Mouse (Mus musculus) midbrain, embryonic 12.5 days (tissue): ENCODE results near the gene Fxyd6. TPM values are rescaled to one million over a fixed set of nuclear protein-coding genes. Genes with fewer than 3 reads are reported as not detected.

Experiments
- ATAC-seq: fragments of 200-750 bp; cut with Nextera tagmentation; 2 replicates; pipeline ENCODE4 v1.8.0; 2017; ENCODE audit warnings: low read depth, moderate TSS enrichment, moderate library complexity; ENCODE audit not compliant: low FRiP score
- H3K27ac ChIP-seq: fragments of 300-500 bp; sonication (generic); replicated peaks from 2 replicates; pipeline ENCODE4 v1.5.1; 2016; ENCODE audit warnings: mild to moderate bottlenecking
- H3K27me3 ChIP-seq: fragments of 300-500 bp; sonication (generic); 2 replicates; pipeline ENCODE4 v1.6.1; 2016; ENCODE audit warnings: mild to moderate bottlenecking
- H3K36me3 ChIP-seq: fragments of 300-500 bp; sonication (generic); 2 replicates; pipeline ENCODE4 v1.6.1; 2016
- H3K4me1 ChIP-seq: fragments of 300-500 bp; sonication (generic); 2 replicates; pipeline ENCODE4 v1.6.1; 2016
- H3K4me2 ChIP-seq: fragments of 300-500 bp; sonication (generic); replicated peaks from 2 replicates; pipeline ENCODE4 v1.6.1; 2016; ENCODE audit warnings: mild to moderate bottlenecking, moderate library complexity
- H3K4me3 ChIP-seq: fragments of 300-500 bp; sonication (generic); 2 replicates; pipeline ENCODE4 v1.5.1; 2016; ENCODE audit warnings: mild to moderate bottlenecking
- H3K9ac ChIP-seq: fragments of 300-500 bp; sonication (generic); replicated peaks from 2 replicates; pipeline ENCODE4 v1.6.1; 2016; ENCODE audit warnings: mild to moderate bottlenecking, moderate library complexity
- H3K9me3 ChIP-seq: fragments of 300-500 bp; sonication (generic); 2 replicates; pipeline ENCODE4 v1.6.1; 2016; ENCODE audit warnings: mild to moderate bottlenecking
- WGBS: fragments of 180-500 bp; shearing (Covaris S2); methylation state at CpG from one replicate; pipeline ENCODE4 v1.1.7; 2016; 5-methylcytosine and 5-hydroxymethylcytosine counted together
- polyA plus RNA-seq: library from polyadenylated mRNA; unstranded; fragments of >200 nt; fragmentation: Nextera tagmentation; extraction: Ambion mirVana; gene quantifications from 2 replicates; pipeline ENCODE4 v1.2.1, GENCODE M21; 2016

Fxyd6 gene
- polyA plus RNA-seq, 1 experiment from 2014 or later: 197 TPM

- Histone ChIP-seq H3K36me3 (no peaks in the 10 kb centered on the region), H3K9me3 (no peaks in the 10 kb centered on the region), H3K4me2 (no peak overlapping the region), H3K27ac (no peak overlapping the region), H3K4me1 (no peaks in the 10 kb centered on the region), H3K27me3 (no peaks in the 10 kb centered on the region), H3K4me3 (no peak overlapping the region), H3K9ac (no peak overlapping the region)
- WGBS: 93% methylated on average over 2 of the region's 2 CpGs
- no peak for ATAC-seq
These were observed 14.8 kb upstream of the Fxyd6 start for GRCm38 (mm10) chr9:45355192-45355591.

GRCm38 (mm10) chr9:45358356-45358755 is 11.6 kb upstream of the Fxyd6 start:
- WGBS: 75% methylated on average over 7 of the region's 7 CpGs
- H3K4me2 ChIP-seq: no peak overlapping the region
- ATAC-seq: no peak
- H3K4me3 ChIP-seq: no peak overlapping the region
- no peaks in the 10 kb centered on the region for H3K36me3 ChIP-seq
- H3K9me3 ChIP-seq: no peaks in the 10 kb centered on the region
- H3K4me1 ChIP-seq: no peaks in the 10 kb centered on the region
- H3K27me3 ChIP-seq: no peaks in the 10 kb centered on the region
- H3K27ac ChIP-seq: no peak overlapping the region
- no peak overlapping the region for H3K9ac ChIP-seq

GRCm38 (mm10) chr9:45362051-45362461 is 7.9 kb upstream of the Fxyd6 start:
- Histone ChIP-seq H3K4me3 (no peak overlapping the region), H3K4me2 (no peak overlapping the region), H3K4me1 (no peaks in the 10 kb centered on the region), H3K36me3 (no peaks in the 10 kb centered on the region), H3K9me3 (no peaks in the 10 kb centered on the region), H3K9ac (no peak overlapping the region), H3K27me3 (peaks cover 3% of the 10 kb centered on the region), H3K27ac (no peak overlapping the region)
- WGBS: 49% methylated on average over 2 of the region's 2 CpGs
- ATAC-seq: no peak

GRCm38 (mm10) chr9:45363639-45364214 is 6.3 kb upstream of the Fxyd6 start:
- Histone ChIP-seq H3K9me3 (no peaks in the 10 kb centered on the region), H3K9ac (no peak overlapping the region), H3K27me3 (peaks cover 20% of the 10 kb centered on the region), H3K36me3 (no peaks in the 10 kb centered on the region), H3K4me3 (no peak overlapping the region), H3K4me1 (no peaks in the 10 kb centered on the region), H3K27ac (no peak overlapping the region), H3K4me2 (no peak overlapping the region)
- no peak for ATAC-seq
- 62% methylated on average over 7 of the region's 7 CpGs for WGBS

- no peak overlapping the region for H3K4me2 ChIP-seq
- H3K9ac ChIP-seq: no peak overlapping the region
- H3K9me3 ChIP-seq: no peaks in the 10 kb centered on the region
- peaks cover 26% of the 10 kb centered on the region for H3K27me3 ChIP-seq
- H3K27ac ChIP-seq: no peak overlapping the region
- H3K4me1 ChIP-seq: peaks cover 26% of the 10 kb centered on the region
- no peak overlapping the region for H3K4me3 ChIP-seq
- WGBS: 81% methylated on average over 8 of the region's 8 CpGs
- H3K36me3 ChIP-seq: no peaks in the 10 kb centered on the region
- ATAC-seq: no peak
These were observed 2.3 kb upstream of the Fxyd6 start for GRCm38 (mm10) chr9:45367716-45368115.

GRCm38 (mm10) chr9:45368341-45368901 is 1.6 kb upstream of the Fxyd6 start:
- no peak overlapping the region for H3K4me2 ChIP-seq
- no peaks in the 10 kb centered on the region for H3K36me3 ChIP-seq
- no peak for ATAC-seq
- no peaks in the 10 kb centered on the region for H3K9me3 ChIP-seq
- H3K27ac ChIP-seq: no peak overlapping the region
- H3K27me3 ChIP-seq: peaks cover 26% of the 10 kb centered on the region
- H3K9ac ChIP-seq: no peak overlapping the region
- 77% methylated on average over 5 of the region's 5 CpGs for WGBS
- peaks cover 30% of the 10 kb centered on the region for H3K4me1 ChIP-seq
- H3K4me3 ChIP-seq: no peak overlapping the region

GRCm38 (mm10) chr9:45370616-45371336 is 791 bp downstream of the Fxyd6 start:
- 0 out of 2 replicates have a peak, but pooled peaks cover 11% of the 10 kb centered on the region for H3K36me3 ChIP-seq
- peak overlapping the region; percentile 90 for H3K4me2 ChIP-seq
- peak overlapping the region; percentile 83 for H3K27ac ChIP-seq
- ATAC-seq: peak; percentile 50
- peaks cover 36% of the 10 kb centered on the region for H3K4me1 ChIP-seq
- 3% methylated on average over 25 of the region's 25 CpGs for WGBS
- peak overlapping the region; percentile 78 for H3K4me3 ChIP-seq
- peaks cover 26% of the 10 kb centered on the region for H3K27me3 ChIP-seq
- no peaks in the 10 kb centered on the region for H3K9me3 ChIP-seq
- H3K9ac ChIP-seq: peak overlapping the region; percentile 81

- Histone ChIP-seq H3K4me1 (peaks cover 36% of the 10 kb centered on the region), H3K27me3 (peaks cover 26% of the 10 kb centered on the region), H3K9ac (peak overlapping the region; percentile 81), H3K9me3 (no peaks in the 10 kb centered on the region), H3K4me3 (peak overlapping the region; percentile 78), H3K4me2 (peak overlapping the region; percentile 90), H3K36me3 (0 out of 2 replicates have a peak, but pooled peaks cover 17% of the 10 kb centered on the region), H3K27ac (peak overlapping the region; percentile 83)
- 10% methylated on average over 2 of the region's 2 CpGs for WGBS
- peak; percentile 52; the same call in 1 of the 2 replicates for ATAC-seq
These were observed 1.3 kb downstream of the Fxyd6 start for GRCm38 (mm10) chr9:45371337-45371707.

GRCm38 (mm10) chr9:45373896-45374295 is 3.9 kb downstream of the Fxyd6 start:
- Histone ChIP-seq H3K4me1 (peaks cover 36% of the 10 kb centered on the region), H3K36me3 (0 out of 2 replicates have a peak, but pooled peaks cover 17% of the 10 kb centered on the region)

GRCm38 (mm10) chr9:45374988-45375502 is 5.1 kb downstream of the Fxyd6 start:
- no peak overlapping the region for H3K4me2 ChIP-seq
- no peak overlapping the region for H3K4me3 ChIP-seq
- no peak overlapping the region for H3K27ac ChIP-seq
- H3K27me3 ChIP-seq: no peaks in the 10 kb centered on the region
- H3K4me1 ChIP-seq: peaks cover 34% of the 10 kb centered on the region
- H3K9me3 ChIP-seq: no peaks in the 10 kb centered on the region
- no peak overlapping the region for H3K9ac ChIP-seq
- no peak for ATAC-seq
- WGBS: 93% methylated on average over 6 of the region's 6 CpGs
- 0 out of 2 replicates have a peak, but pooled peaks cover 17% of the 10 kb centered on the region for H3K36me3 ChIP-seq

More at GRCm38 (mm10) chr9:45373896-45374295, 3.9 kb downstream of the Fxyd6 start:
- H3K27ac ChIP-seq: no peak overlapping the region
- H3K4me2 ChIP-seq: no peak overlapping the region
- whole genome bisulfite sequencing: 79% methylated on average over 3 of the region's 3 CpGs
- no peaks in the 10 kb centered on the region for H3K9me3 ChIP-seq
- ATAC-seq: no peak
- no peak overlapping the region for H3K4me3 ChIP-seq
- H3K27me3 ChIP-seq: peaks cover 4% of the 10 kb centered on the region; the same call in 1 of the 2 replicates
- H3K9ac ChIP-seq: no peak overlapping the region

GRCm38 (mm10) chr9:45376427-45376826 is 6.4 kb downstream of the Fxyd6 start:
- Histone ChIP-seq H3K27ac (no peak overlapping the region), H3K9ac (no peak overlapping the region), H3K4me1 (peaks cover 42% of the 10 kb centered on the region), H3K4me2 (no peak overlapping the region), H3K9me3 (no peaks in the 10 kb centered on the region), H3K27me3 (no peaks in the 10 kb centered on the region), H3K36me3 (0 out of 2 replicates have a peak, but pooled peaks cover 17% of the 10 kb centered on the region), H3K4me3 (no peak overlapping the region)
- WGBS: 84% methylated on average over 4 of the region's 4 CpGs
- no peak for ATAC-seq

GRCm38 (mm10) chr9:45376883-45377282 is 6.9 kb downstream of the Fxyd6 start:
- ATAC-seq: no peak
- Histone ChIP-seq H3K4me3 (no peak overlapping the region), H3K27ac (no peak overlapping the region), H3K36me3 (0 out of 2 replicates have a peak, but pooled peaks cover 17% of the 10 kb centered on the region), H3K9me3 (no peaks in the 10 kb centered on the region), H3K9ac (no peak overlapping the region), H3K4me2 (no peak overlapping the region), H3K4me1 (peaks cover 38% of the 10 kb centered on the region), H3K27me3 (no peaks in the 10 kb centered on the region)
- 84% methylated on average over 2 of the region's 2 CpGs for WGBS
